8 mouse cellular contexts compared by ENCODE assay signal in genomic region chr8:89044511-89045217, GRCm38 (mm10). TPM values are rescaled to one million over a fixed set of nuclear protein-coding genes. Genes with fewer than 3 reads are reported as not detected.
DNase-seq lines count a peak whose midpoint lies in the region; ATAC-seq and TF ChIP-seq lines count a peak whose summit lies in the region.

No protein-coding gene starts in this region.

- TF ChIP-seq POLR2A in brain, embryonic 14.5 days (IDR thresholded peaks at IDR 0.05; ENCODE audit: borderline replicate concordance, extremely low read depth, insufficient read depth, insufficient read length, poor library complexity, severe bottlenecking): no peak

- H3K9ac ChIP-seq in hindbrain, embryonic 13.5 days: peak overlapping the region; percentile 86
- H3K9ac ChIP-seq in liver, embryonic 14.5 days (replicated peaks): no peak overlapping the region

- DNase-seq in brain, embryonic 14.5 days (ENCODE audit: low read depth): peak; percentile 82
- no peak for DNase-seq in liver, embryonic 14.5 days (ENCODE audit: low read depth in 3 of 3, low spot score in 3 of 3)

- peaks cover 31% of the 10 kb centered on the region for H3K36me3 ChIP-seq in E14TG2a.4 (ENCODE audit: insufficient read depth, low read length)
- H3K36me3 ChIP-seq in hindbrain, embryonic 13.5 days: no peaks in the 10 kb centered on the region
- no peaks in the 10 kb centered on the region for H3K36me3 ChIP-seq in liver, embryonic 14.5 days (replicated peaks; ENCODE audit: control insufficient read depth, insufficient read depth, low read depth)

- peak overlapping the region; percentile 94 for H3K27ac ChIP-seq in hindbrain, embryonic 13.5 days
- H3K27ac ChIP-seq in liver, embryonic 14.5 days: no peak overlapping the region

- under 1% methylated on average over 31 of the region's 31 CpGs for WGBS in hindbrain, embryonic 13.5 days
- WGBS in liver, embryonic 14.5 days (ENCODE audit: insufficient replicate concordance): under 1% methylated on average over 31 of the region's 31 CpGs

- no peaks in the 10 kb centered on the region for H3K9me3 ChIP-seq in E14TG2a.4 (ENCODE audit: low read length)
- H3K9me3 ChIP-seq in hindbrain, embryonic 13.5 days: no peaks in the 10 kb centered on the region
- no peaks in the 10 kb centered on the region for H3K9me3 ChIP-seq in liver, embryonic 14.5 days (ENCODE audit: control insufficient read depth, low read length)

- no peak for TF ChIP-seq EP300 in liver, embryonic 14.5 days (IDR thresholded peaks at IDR 0.05; ENCODE audit: low read depth)

- peak overlapping the region; percentile 92 for H3K4me3 ChIP-seq in E14TG2a.4 (replicated peaks; ENCODE audit: low read length)
- H3K4me3 ChIP-seq in hindbrain, embryonic 13.5 days: peak overlapping the region; percentile 61
- peak overlapping the region in 1 of 2 experiments; percentile 8; a peak in 1 of 4 replicates for H3K4me3 ChIP-seq in liver, embryonic 14.5 days (ENCODE audit: insufficient read depth in 1 of 2, low read depth in 2 of 2, low read length in 2 of 2)

- no peak for ATAC-seq in hindbrain, embryonic 13.5 days (ENCODE audit: low FRiP score)
- no peak for ATAC-seq in liver, embryonic 14.5 days (ENCODE audit: insufficient read depth)
- ATAC-seq in erythroblast, adult 5-6 weeks (replicated peaks; ENCODE audit: low FRiP score, poor library complexity, severe bottlenecking): no peak
- ATAC-seq in granulocyte monocyte progenitor cell, adult 5-6 weeks (replicated peaks; ENCODE audit: poor library complexity, severe bottlenecking): no peak
- no peak for ATAC-seq in cerebellum, adult (ENCODE audit: insufficient number of reproducible peaks, low FRiP score, low TSS enrichment)
- ATAC-seq in megakaryocyte, adult 5-6 weeks (ENCODE audit: poor library complexity, severe bottlenecking): no peak

- H3K4me1 ChIP-seq in E14TG2a.4 (replicated peaks; ENCODE audit: low read depth, low read length): peaks cover 64% of the 10 kb centered on the region
- peaks cover 69% of the 10 kb centered on the region for H3K4me1 ChIP-seq in hindbrain, embryonic 13.5 days (replicated peaks)
- H3K4me1 ChIP-seq in liver, embryonic 14.5 days (replicated peaks; ENCODE audit: control insufficient read depth in 2 of 2, insufficient read depth in 2 of 2, low read length in 1 of 2): no peaks in the 10 kb centered on the region

- H3K27me3 ChIP-seq in E14TG2a.4 (ENCODE audit: insufficient read depth, low read length): no peaks in the 10 kb centered on the region
- peaks cover 72% of the 10 kb centered on the region for H3K27me3 ChIP-seq in hindbrain, embryonic 13.5 days
- H3K27me3 ChIP-seq in liver, embryonic 14.5 days (ENCODE audit: control insufficient read depth, insufficient read depth, low read length): peaks cover 83% of the 10 kb centered on the region

- peak overlapping the region; percentile 86 for H3K4me2 ChIP-seq in hindbrain, embryonic 13.5 days
- peak overlapping the region; percentile 49 for H3K4me2 ChIP-seq in liver, embryonic 14.5 days (ENCODE audit: low read depth)

- TF ChIP-seq CTCF in E14TG2a.4 (conservative IDR thresholded peaks at IDR 0.05; ENCODE audit: low read length): no peak
- no peak for TF ChIP-seq CTCF in brain, embryonic 14.5 days (IDR thresholded peaks at IDR 0.05; ENCODE audit: borderline replicate concordance, extremely low read depth, insufficient read depth, insufficient read length)
- no peak for TF ChIP-seq CTCF in liver, embryonic 14.5 days (IDR thresholded peaks at IDR 0.05; ENCODE audit: low read depth)

RNA-seq across cellular contexts. Expression of gene Sall1, which starts 0.7 kb away (rescaled TPM):
- polyA plus RNA-seq in brain, embryonic 14.5 days (2012; rRNA removed): 23.3 TPM in 2 replicates
- polyA plus RNA-seq in hindbrain, embryonic 13.5 days (2015; fragmentation: Nextera tagmentation; extraction: Ambion mirVana): 9.3 and 10.5 TPM in 2 replicates
- polyA plus RNA-seq in liver, embryonic 14.5 days (2012; rRNA removed): 1.6 and 1.7 TPM in 2 replicates
- polyA plus RNA-seq in liver, embryonic 14.5 days (2014; fragmentation: Nextera tagmentation; extraction: Ambion mirVana): 1.0 and 1.1 TPM in 2 replicates
- 0.21 TPM in 1 of 2 replicates, not detected in the other for total RNA-seq in erythroblast, adult 5-6 weeks (2015; ENCODE audit: low replicate concordance)
- total RNA-seq in erythroblast, adult 5-6 weeks (2017; ENCODE audit: low replicate concordance): not detected in 2 replicates
- not detected in 2 replicates for total RNA-seq in granulocyte monocyte progenitor cell, adult 5-6 weeks (2014; fragmentation: Nextera tagmentation)
- not detected in 2 replicates for total RNA-seq in granulocyte monocyte progenitor cell, adult 5-6 weeks (2017)
- total RNA-seq in megakaryocyte, adult 5-6 weeks (2015): not detected in 2 replicates
- not detected in 2 replicates for total RNA-seq in megakaryocyte, adult 5-6 weeks (2017)
